ENCODE assay signal across 23 mouse cellular contexts in genomic region chr6:131339309-131339708, GRCm38 (mm10).
"Had no signal": no experiment of that assay in that cellular context is flagged by ENCODE, and none has a peak within 500 bp of the region (broad histone marks: within the 10 kb centered on the region; RNA-seq: fewer than 3 reads in every experiment).

No protein-coding gene starts in this region.

- DNase-seq: kidney, adult 2 months; kidney, postnatal 10 days; kidney, postnatal 4 days; layer of hippocampus, adult 9-11 months; liver; lung, adult 18-20 months; lung, postnatal 10 days; lung, postnatal 36 days; right cerebral cortex, adult 18-20 months; right cerebral cortex, postnatal 25 days; thymus, adult 18-20 months; thymus, postnatal 25 days had no signal

- H3K4me1 ChIP-seq: kidney, embryonic 15.5 days; limb, embryonic 10.5 days; limb, embryonic 13.5 days; liver, embryonic 12.5 days; liver, embryonic 15.5 days; lung, embryonic 15.5 days; midbrain, embryonic 10.5 days; midbrain, embryonic 13.5 days had no signal

- H3K36me3 ChIP-seq: kidney, embryonic 15.5 days; limb, embryonic 10.5 days; limb, embryonic 13.5 days; liver, embryonic 12.5 days; liver, embryonic 15.5 days; lung, embryonic 15.5 days; midbrain, embryonic 10.5 days; midbrain, embryonic 13.5 days had no signal

- H3K27me3 ChIP-seq: kidney, embryonic 15.5 days; limb, embryonic 13.5 days; liver, embryonic 12.5 days; lung, embryonic 15.5 days; midbrain, embryonic 13.5 days had no signal

- H3K9ac ChIP-seq: kidney, embryonic 15.5 days; limb, embryonic 13.5 days; liver, embryonic 12.5 days; liver, embryonic 15.5 days; lung, embryonic 15.5 days; midbrain, embryonic 13.5 days had no signal

- H3K9me3 ChIP-seq: kidney, embryonic 15.5 days; limb, embryonic 10.5 days; limb, embryonic 13.5 days; liver, embryonic 12.5 days; liver, embryonic 15.5 days; lung, embryonic 15.5 days had no signal

- ATAC-seq: liver, embryonic 12.5 days; midbrain, embryonic 13.5 days; midbrain, embryonic 16.5 days had no signal

- H3K4me2 ChIP-seq: kidney, embryonic 15.5 days; limb, embryonic 13.5 days; liver, embryonic 12.5 days; liver, embryonic 15.5 days; lung, embryonic 15.5 days; midbrain, embryonic 13.5 days had no signal

- H3K4me3 ChIP-seq: kidney, embryonic 15.5 days; layer of hippocampus, adult 2 months; limb, embryonic 10.5 days; limb, embryonic 13.5 days; liver, embryonic 12.5 days; liver, embryonic 15.5 days; lung, embryonic 15.5 days; megakaryocyte, embryonic 14.5 days; midbrain, embryonic 10.5 days; midbrain, embryonic 13.5 days had no signal

- H3K27ac ChIP-seq: kidney, embryonic 15.5 days; layer of hippocampus, adult 2 months; limb, embryonic 10.5 days; limb, embryonic 13.5 days; liver, embryonic 12.5 days; liver, embryonic 15.5 days; lung, embryonic 15.5 days; midbrain, embryonic 10.5 days; midbrain, embryonic 13.5 days had no signal
